Mouse (Mus musculus): Measurements from ENCODE around the gene Aip.

The Aip gene

DNA sequence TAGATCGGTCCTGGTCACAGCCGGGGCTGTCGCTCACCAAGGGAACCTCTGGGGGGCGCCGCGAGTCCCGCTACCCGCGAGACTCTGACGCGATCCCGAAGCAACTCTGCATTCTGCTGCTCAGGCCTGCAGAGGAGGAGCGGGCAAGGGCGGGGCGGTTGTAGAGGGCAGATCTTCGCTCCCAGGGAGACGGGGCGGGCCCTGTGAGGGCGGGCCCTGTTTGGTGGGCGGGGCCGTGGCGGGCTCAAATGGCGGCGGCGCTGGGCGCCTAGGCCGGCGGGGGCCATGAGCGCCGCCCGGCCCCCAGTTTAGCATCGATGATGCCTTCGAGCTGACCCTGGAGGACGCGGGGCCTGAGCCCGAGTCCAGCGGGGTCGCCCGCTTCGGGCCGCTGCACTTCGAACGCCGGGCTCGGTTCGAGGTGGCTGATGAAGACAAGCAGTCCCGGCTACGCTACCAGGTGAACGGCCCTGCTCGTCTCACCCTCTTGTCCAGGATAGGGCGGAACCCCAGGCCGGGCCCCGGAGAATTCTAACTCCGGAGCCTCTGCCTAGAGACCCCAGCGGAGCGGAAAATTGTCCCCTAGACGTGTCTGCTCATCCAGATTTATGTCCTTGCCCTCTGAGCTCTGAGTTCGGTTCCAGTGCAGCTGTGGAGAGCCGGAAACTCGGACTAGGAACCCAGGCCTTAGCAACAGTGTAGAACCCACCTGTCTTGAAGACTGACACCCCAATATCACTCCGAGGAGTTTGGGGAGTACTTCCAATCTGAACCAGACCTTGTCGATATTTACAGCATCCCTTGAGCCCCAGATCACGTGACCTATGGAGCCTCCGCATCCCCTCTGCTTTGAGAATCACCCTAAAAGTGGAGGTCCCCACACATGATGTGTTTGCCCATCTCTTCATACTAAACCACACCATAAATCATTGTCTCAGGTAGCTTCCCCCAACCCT, at the start of gene Aip:
Aip (minus strand) TSS at position 118 of the 956 bp plus-strand sequence.
- ChIA-PET POLR2A (interaction anchor here (0.5 to 7.3 kb wide), 59 partner anchors 12 to 1563 kb away, joined by 3 to 67 read pairs (median 4); partner anchors contain the start of genes Cdk2ap2 (in 3 of the 4), Ppp1ca (in 3 of the 4), Ankrd13d (in 2 of the 4) and Gstp2 (in 2 of the 4)), CTCF (interaction anchor here in 3 of 4 experiments (0.5 to 3.3 kb wide), 49 partner anchors 11 to 1841 kb away, joined by 3 to 29 read pairs (median 4); partner anchors contain the start of genes Cdk2ap2 (in 2 of the 3), Gstp2 (in 2 of the 3), Ndufv1 (in 2 of the 3) and Ankrd13d (in 1 of the 3))

DNA sequence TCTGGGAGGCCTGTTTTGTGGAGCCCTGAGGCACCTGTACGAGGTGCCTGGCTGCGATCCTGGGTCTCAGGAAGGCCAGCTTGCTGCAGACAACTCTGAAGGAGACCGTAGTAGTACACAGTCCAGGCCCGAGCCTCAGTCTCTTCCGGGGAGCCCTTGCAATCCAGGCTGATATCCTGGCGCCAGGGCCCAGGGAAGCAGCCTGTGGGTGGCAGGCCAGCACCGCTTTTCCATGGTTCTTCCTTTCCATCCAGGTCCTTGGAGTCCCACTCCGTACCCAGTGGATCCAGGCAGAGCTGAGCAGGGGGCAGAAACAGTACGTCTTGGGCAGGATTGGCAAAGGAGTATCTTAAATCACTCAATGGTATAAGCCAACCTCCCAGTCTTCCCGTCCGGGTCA, 47.3 kb upstream of the Aip start:
- ChIA-PET CTCF (interaction anchor here in 2 of 4 experiments (0.7 to 2.6 kb wide), 6 partner anchors 10 to 160 kb away, joined by 3 to 7 read pairs (median 4); partner anchors contain the start of genes Aip (in 1 of the 2) and Rps6kb2 (in 1 of the 2)), POLR2A (interaction anchor here in 3 of 4 experiments (0.8 to 4.9 kb wide), 16 partner anchors 9 to 160 kb away, joined by 3 to 47 read pairs (median 4); partner anchors contain the start of genes Cdk2ap2 (in 2 of the 3), Ppp1ca (in 2 of the 3), Rps6kb2 (in 2 of the 3) and Gstp2 (in 1 of the 3))

- ChIA-PET CTCF (interaction anchor here in 2 of 4 experiments (0.5 to 2.6 kb wide), 5 partner anchors 9 to 697 kb away, joined by 4 to 7 read pairs (median 4); partner anchors contain the start of gene Rps6kb2 (in 1 of the 2)), POLR2A (interaction anchor here in 3 of 4 experiments (0.6 to 4.9 kb wide), 26 partner anchors 8 to 216 kb away, joined by 3 to 47 read pairs (median 4); partner anchors contain the start of genes Ppp1ca (in 3 of the 3), Aip (in 1 of the 3), Ankrd13d (in 1 of the 3) and Cdk2ap2 (in 1 of the 3))
Measured at GRCm38 (mm10) chr19:4171393-4172290, 46.0 kb upstream of the Aip start.

- POLR2A ChIA-PET: interaction anchor here (0.6 to 4.9 kb wide), 38 partner anchors 8 to 217 kb away, joined by 3 to 47 read pairs (median 6); partner anchors contain the start of genes Aip (in 2 of the 4), Cdk2ap2 (in 2 of the 4), Gstp2 (in 2 of the 4) and Ppp1ca (in 2 of the 4)
- CTCF ChIA-PET: interaction anchor here in 3 of 4 experiments (0.7 to 2.2 kb wide), 13 partner anchors 8 to 119 kb away, joined by 3 to 12 read pairs (median 5); partner anchors contain the start of genes Ppp1ca (in 3 of the 3), Rad9a (in 1 of the 3), Rps6kb2 (in 1 of the 3) and Tbc1d10c (in 1 of the 3)
Measured at GRCm38 (mm10) chr19:4170723-4171392, 45.2 kb upstream of the Aip start.

- ChIA-PET POLR2A (interaction anchor here (0.6 to 4.9 kb wide), 79 partner anchors 8 to 1125 kb away, joined by 3 to 47 read pairs (median 4); partner anchors contain the start of genes Ppp1ca (in 4 of the 4), Aip (in 3 of the 4), Rad9a (in 3 of the 4) and Cdk2ap2 (in 2 of the 4)), CTCF (interaction anchor here (0.5 to 2.2 kb wide), 38 partner anchors 9 to 1252 kb away, joined by 3 to 12 read pairs (median 4); partner anchors contain the start of genes Ppp1ca (in 3 of the 4), Aip (in 2 of the 4), Rad9a (in 2 of the 4) and Cdk2ap2 (in 1 of the 4))
Measured at GRCm38 (mm10) chr19:4169810-4170209, 44.2 kb upstream of the Aip start.

GRCm38 (mm10) chr19:4169378-4169784, 43.7 kb upstream of the Aip start:
- POLR2A ChIA-PET: interaction anchor here (0.6 to 4.9 kb wide), 73 partner anchors 9 to 1126 kb away, joined by 3 to 47 read pairs (median 4); partner anchors contain the start of genes Ppp1ca (in 4 of the 4), Aip (in 3 of the 4), Gm49405 (in 2 of the 4) and Gstp2 (in 2 of the 4)
- CTCF ChIA-PET: interaction anchor here (0.5 to 2.2 kb wide), 39 partner anchors 10 to 1253 kb away, joined by 3 to 12 read pairs (median 4); partner anchors contain the start of genes Aip (in 2 of the 4), Ppp1ca (in 2 of the 4), Rad9a (in 2 of the 4) and Ankrd13d (in 1 of the 4)

GRCm38 (mm10) chr19:4166678-4167476, 41.2 kb upstream of the Aip start:
- ChIA-PET CTCF (interaction anchor here in 3 of 4 experiments (0.6 to 1.7 kb wide), 4 partner anchors 25 to 146 kb away, joined by 3 to 14 read pairs (median 4); partner anchors contain the start of gene Ppp1ca (in 1 of the 3)), POLR2A (interaction anchor here in 3 of 4 experiments (0.7 to 2.9 kb wide), 32 partner anchors 8 to 154 kb away, joined by 3 to 16 read pairs (median 4); partner anchors contain the start of genes Carns1 (in 2 of the 3), Ppp1ca (in 2 of the 3), Rad9a (in 2 of the 3) and Cdk2ap2 (in 1 of the 3))

- POLR2A ChIA-PET: interaction anchor here in 3 of 4 experiments (0.6 to 4.8 kb wide), 25 partner anchors 8 to 397 kb away, joined by 3 to 27 read pairs (median 8); partner anchors contain the start of genes Ptprcap (in 3 of the 3), Ppp1ca (in 2 of the 3), Rad9a (in 2 of the 3) and AC109138.7 (in 1 of the 3)
- CTCF ChIA-PET: interaction anchor here in 2 of 4 experiments (1.5 to 1.9 kb wide), 2 partner anchors 27 kb away, joined by 3 to 7 read pairs; partner anchors contain the start of gene Ppp1ca (in 2 of the 2)
Measured at GRCm38 (mm10) chr19:4164721-4165120, 39.1 kb upstream of the Aip start.

- ChIA-PET CTCF (interaction anchor here in 3 of 4 experiments (0.7 to 1.9 kb wide), 4 partner anchors 28 to 151 kb away, joined by 3 to 7 read pairs (median 4); partner anchors contain the start of genes Ppp1ca (in 2 of the 3) and Ndufv1 (in 1 of the 3)), POLR2A (interaction anchor here in 3 of 4 experiments (0.5 to 4.8 kb wide), 50 partner anchors 8 to 456 kb away, joined by 3 to 27 read pairs (median 6); partner anchors contain the start of genes Ptprcap (in 3 of the 3), Aip (in 2 of the 3), Carns1 (in 2 of the 3) and Cdk2ap2 (in 2 of the 3))
Measured at GRCm38 (mm10) chr19:4164100-4164499, 38.4 kb upstream of the Aip start.

DNA sequence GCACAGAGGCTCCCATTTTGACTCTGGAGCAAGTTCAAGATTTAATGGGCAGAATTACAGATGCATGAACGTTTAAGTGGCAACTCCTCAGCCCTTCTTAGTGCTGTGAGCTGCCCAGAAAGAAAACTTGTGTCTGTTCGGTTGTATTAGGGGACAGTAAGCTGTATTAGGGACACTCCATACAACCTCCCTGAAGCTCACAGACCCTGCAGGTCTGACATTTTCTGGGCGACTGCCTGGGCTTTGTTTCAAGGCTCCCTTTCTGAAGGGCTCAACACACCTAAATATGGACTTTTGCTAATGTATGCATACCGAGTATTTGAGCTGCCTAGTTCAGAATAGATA, 37.9 kb upstream of the Aip start:
- ChIA-PET CTCF (interaction anchor here in 3 of 4 experiments (0.6 to 1.9 kb wide), 9 partner anchors 8 to 201 kb away, joined by 3 to 7 read pairs (median 4); partner anchors contain the start of genes Ppp1ca (in 2 of the 3) and Ndufv1 (in 1 of the 3)), POLR2A (interaction anchor here in 3 of 4 experiments (0.5 to 4.8 kb wide), 56 partner anchors 9 to 456 kb away, joined by 3 to 27 read pairs (median 5); partner anchors contain the start of genes Ptprcap (in 3 of the 3), Aip (in 2 of the 3), Carns1 (in 2 of the 3) and Cdk2ap2 (in 2 of the 3))

- ChIA-PET CTCF (interaction anchor here in 2 of 4 experiments (0.6 to 1.9 kb wide), 8 partner anchors 8 to 200 kb away, joined by 3 to 7 read pairs (median 4); partner anchors contain the start of genes Ppp1ca (in 2 of the 2) and Ndufv1 (in 1 of the 2)), POLR2A (interaction anchor here in 3 of 4 experiments (0.5 to 4.8 kb wide), 61 partner anchors 8 to 455 kb away, joined by 3 to 27 read pairs (median 4); partner anchors contain the start of genes Cdk2ap2 (in 3 of the 3), Ppp1ca (in 3 of the 3), Ptprcap (in 3 of the 3) and Aip (in 2 of the 3))
Measured at GRCm38 (mm10) chr19:4162646-4163542, 37.2 kb upstream of the Aip start, which contains the start of gene Rps6kb2. TSS of gene Rps6kb2 (minus strand) at chr19:4163354.

GRCm38 (mm10) chr19:4159049-4159448, 33.4 kb upstream of the Aip start:
- ChIA-PET POLR2A (interaction anchor here (0.5 to 1.6 kb wide), 7 partner anchors 8 to 104 kb away, joined by 3 to 4 read pairs (median 4); partner anchors contain the start of gene Rad9a (in 1 of the 4)), CTCF (interaction anchor here in 1 of 4 experiments (1.1 to 1.2 kb wide), 2 partner anchors 11 to 34 kb away, joined by 3 to 4 read pairs; partner anchors contain the start of gene Aip)

- POLR2A ChIA-PET: interaction anchor here in 3 of 4 experiments (0.5 to 4.1 kb wide), 16 partner anchors 6 to 60 kb away, joined by 3 to 17 read pairs (median 6); partner anchors contain the start of genes Ppp1ca (in 2 of the 3), Rad9a (in 2 of the 3), Aip (in 1 of the 3) and Cdk2ap2 (in 1 of the 3)
- CTCF ChIA-PET: interaction anchor here in 2 of 4 experiments (1.1 to 1.2 kb wide), 2 partner anchors 13 kb away, joined by 3 read pairs; no protein-coding TSS in a partner anchor
Measured at GRCm38 (mm10) chr19:4156771-4157170, 31.1 kb upstream of the Aip start.

Measured in embryonic stem cell, embryonic (primary cell).